Mouse (Mus musculus) cortical plate, adult 2 months (tissue): ENCODE results near the gene Pde10a.

Experiments used
- CTCF ChIP-seq: fragments of 200-500 bp; IDR thresholded peaks from 2 replicates; pipeline ENCODE4 v1.5.1; 2011; ENCODE audit warnings: mild to moderate bottlenecking, control low read depth, low read length; ENCODE audit not compliant: insufficient read depth; ENCODE audit errors: extremely low read depth
- POLR2A ChIP-seq: fragments of 200-500 bp; IDR thresholded peaks from 2 replicates; pipeline ENCODE4 v1.6.1; 2011; ENCODE audit warnings: mild to moderate bottlenecking, low read length, control low read depth; ENCODE audit not compliant: insufficient read depth; ENCODE audit errors: extremely low read depth

DNA sequence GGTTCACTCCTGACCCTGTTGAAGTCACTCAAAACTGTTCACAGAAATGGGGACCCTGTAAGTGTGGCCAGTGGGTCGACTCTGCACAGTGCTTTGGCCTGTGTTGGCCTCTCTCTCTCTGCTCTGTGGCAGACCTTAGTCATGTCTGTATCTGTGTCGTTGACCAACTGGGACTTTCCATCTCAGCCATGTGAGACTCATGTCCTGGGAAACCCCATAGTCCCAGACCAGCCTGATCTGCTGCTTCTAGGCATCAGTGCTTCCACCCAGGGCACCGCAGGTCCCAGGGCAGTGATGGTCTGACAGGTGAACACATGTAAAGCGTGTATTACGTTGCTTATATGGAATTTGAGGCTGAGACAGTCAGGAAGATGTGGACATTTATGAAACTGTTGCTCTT lies 311.1 kb downstream of the Pde10a start:
- no peak for TF ChIP-seq CTCF
- TF ChIP-seq POLR2A: no peak
